Mouse (Mus musculus) G1E (cell line): ENCODE measurements around the gene Dll1. TPM values are rescaled to one million over a fixed set of nuclear protein-coding genes. Genes with fewer than 3 reads are reported as not detected.

ENCODE experiments used
- ATAC-seq: 2 replicates; pipeline ENCODE4 v1.8.0; 2016; ENCODE audit warnings: mild to moderate bottlenecking; ENCODE audit not compliant: insufficient number of reproducible peaks, poor library complexity, low FRiP score, severe bottlenecking; ENCODE audit errors: extremely low read depth
- DNase-seq: peaks from one replicate; pipeline ENCODE4 v3.0.0; 2012; ENCODE audit warnings: low spot score
- H3K27me3 ChIP-seq: 2 replicates; pipeline ENCODE4 v1.6.1; 2012; ENCODE audit warnings: mild to moderate bottlenecking, low read length, inconsistent platforms; ENCODE audit not compliant: insufficient read depth
- H3K36me3 ChIP-seq: replicated peaks from 2 replicates; pipeline ENCODE3; 2012; ENCODE audit warnings: mild to moderate bottlenecking, inconsistent platforms
- H3K4me1 ChIP-seq: 2 replicates; pipeline ENCODE4 v1.6.1; 2012; ENCODE audit warnings: low read depth, low read length, inconsistent platforms, mixed read lengths; ENCODE audit not compliant: insufficient read depth
- H3K4me3 ChIP-seq: 2 replicates; pipeline ENCODE4 v1.5.1; 2012; ENCODE audit warnings: low read depth, mild to moderate bottlenecking, inconsistent platforms, low read length, moderate library complexity, mixed read lengths
- H3K9me3 ChIP-seq: replicated peaks from 2 replicates; pipeline ENCODE4 v1.6.1; 2012; ENCODE audit warnings: inconsistent platforms
- CTCF ChIP-seq: IDR thresholded peaks from 2 replicates; pipeline ENCODE4 v1.5.1; 2012; ENCODE audit warnings: low read depth, low read length, inconsistent platforms, mixed read lengths
- GATA1 ChIP-seq: IDR thresholded peaks from 2 replicates; pipeline ENCODE4 v1.6.1; 2012; ENCODE audit warnings: borderline replicate concordance, low read length, inconsistent platforms, mixed read lengths
- GATA2 ChIP-seq: IDR thresholded peaks from 2 replicates; pipeline ENCODE4 v1.6.1; 2012; ENCODE audit warnings: low read depth, low read length, inconsistent platforms, borderline replicate concordance
- POLR2AphosphoS5 ChIP-seq: IDR thresholded peaks from 2 replicates; pipeline ENCODE4 v1.6.1; 2012; ENCODE audit warnings: low read depth, low read length, inconsistent platforms; ENCODE audit not compliant: insufficient replicate concordance
- TAL1 ChIP-seq: conservative IDR thresholded peaks from 2 replicates; pipeline ENCODE4 v1.6.1; 2012; ENCODE audit warnings: low read depth, low read length, inconsistent platforms, mixed read lengths
- polyA plus RNA-seq: library from polyadenylated mRNA; stranded (reverse); fragments of >175 nt; gene quantifications from 2 replicates; pipeline ENCODE4 v1.2.3, GENCODE M21; 2012
- total RNA-seq, 2 experiments: library from RNA; stranded (forward) in 1 of 2; stranded (reverse) in 1 of 2; fragments of 200-1000 nt in 1 of 2; fragments of >200 nt in 1 of 2; fragmentation: Nextera tagmentation in 1 of 2; gene quantifications; 2 replicates each; pipeline ENCODE4 v1.2.3; 2014 to 2017

The Dll1 gene
- total RNA-seq (2014; fragmentation: Nextera tagmentation) (not detected in 2 replicates), total RNA-seq (2017) (not detected in 2 replicates), polyA plus RNA-seq (not detected in 2 replicates)

GRCm38 (mm10) chr17:15376494-15377181, at the start of gene Dll1:
Gene Dll1 (minus strand): TSS chr17:15376872.
- Histone ChIP-seq H3K4me3 (peak within 1 kb of the TSS; percentile 54; the same call in 1 of the 2 replicates), H3K9me3 (no peaks in the 10 kb centered on the region), H3K4me1 (peaks cover 13% of the 10 kb centered on the region), H3K27me3 (peaks cover 56% of the 10 kb centered on the region), H3K36me3 (no peaks in the 10 kb centered on the region)
- no peak for DNase-seq
- no peak for ATAC-seq
- TF ChIP-seq CTCF = no peak
- TF ChIP-seq TAL1 = no peak
- no peak for TF ChIP-seq GATA1
- no peak for TF ChIP-seq GATA2
- TF ChIP-seq POLR2AphosphoS5 = no peak

DNA sequence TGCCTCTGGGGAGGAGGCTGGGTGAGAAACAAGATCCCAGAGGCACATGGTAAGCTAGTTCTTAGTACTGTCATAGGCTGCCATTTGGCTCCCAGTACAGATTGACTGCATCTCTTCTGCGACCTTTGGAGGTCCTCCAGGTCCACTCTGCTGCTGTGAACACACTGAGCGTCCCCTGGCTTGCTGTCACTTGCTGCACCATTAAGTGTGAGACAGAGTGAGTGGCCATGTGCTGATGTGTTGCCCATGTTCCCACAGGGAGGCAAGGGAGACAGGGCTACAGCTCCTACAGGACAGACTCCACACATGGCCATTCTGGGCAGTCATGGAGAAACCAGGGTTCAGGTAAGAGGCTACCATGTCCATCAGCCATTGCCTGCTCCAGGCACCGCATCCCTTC, 49.3 kb upstream of the Dll1 start:
- Histone ChIP-seq H3K9me3 (peaks cover 3% of the 10 kb centered on the region; the same call in 1 of the 2 replicates), H3K4me3 (no peak overlapping the region), H3K4me1 (no peaks in the 10 kb centered on the region), H3K36me3 (peaks cover 85% of the 10 kb centered on the region), H3K27me3 (no peaks in the 10 kb centered on the region)
- ATAC-seq = no peak
- TF ChIP-seq CTCF (no peak), POLR2AphosphoS5 (no peak), GATA1 (no peak), TAL1 (no peak), GATA2 (no peak)
- DNase-seq = no peak

DNA sequence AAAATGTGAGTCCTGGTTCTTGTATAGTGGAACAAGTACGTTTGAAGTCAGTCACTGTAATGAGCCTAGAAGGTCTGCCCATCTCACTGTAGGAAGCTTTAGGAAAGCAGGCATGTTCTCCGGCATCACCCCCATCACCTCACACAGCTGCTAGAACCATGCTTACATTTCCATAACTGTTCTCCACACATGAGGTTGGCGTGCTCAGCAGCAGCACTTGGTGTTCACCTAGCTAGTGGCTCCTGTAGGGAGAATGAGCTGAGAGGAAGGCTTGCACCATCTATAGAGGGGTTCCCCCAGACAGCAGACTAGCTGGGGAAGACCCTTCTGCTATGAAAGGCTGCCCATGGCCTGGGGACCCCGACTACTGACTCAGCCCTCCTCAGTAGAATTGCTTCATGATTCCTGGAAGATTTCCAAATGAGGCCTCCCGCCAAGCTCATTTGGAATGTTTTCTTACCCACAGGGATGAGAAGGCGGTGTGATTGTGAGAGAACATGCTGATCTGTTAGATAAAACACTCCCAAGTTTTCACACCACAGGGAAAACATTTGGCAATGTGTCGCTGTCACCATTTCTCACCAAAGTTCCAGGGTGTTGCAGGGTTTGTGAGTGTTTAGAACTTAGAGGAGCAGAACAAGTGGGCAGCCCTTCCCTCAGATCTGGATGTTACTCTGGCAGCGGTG, 46.6 kb upstream of the Dll1 start:
- TF ChIP-seq CTCF (no peak), GATA2 (no peak), POLR2AphosphoS5 (no peak), TAL1 (no peak), GATA1 (no peak)
- no peaks in the 10 kb centered on the region for H3K27me3 ChIP-seq
- H3K4me3 ChIP-seq = no peak overlapping the region
- ATAC-seq = no peak
- H3K4me1 ChIP-seq = peaks cover 2% of the 10 kb centered on the region; the same call in 1 of the 2 replicates
- H3K36me3 ChIP-seq = peaks cover 88% of the 10 kb centered on the region
- no peak for DNase-seq
- H3K9me3 ChIP-seq = peaks cover 3% of the 10 kb centered on the region; the same call in 1 of the 2 replicates

- Histone ChIP-seq H3K4me3 (no peak overlapping the region), H3K27me3 (no peaks in the 10 kb centered on the region), H3K36me3 (peaks cover 89% of the 10 kb centered on the region), H3K4me1 (peaks cover 2% of the 10 kb centered on the region; the same call in 1 of the 2 replicates), H3K9me3 (peaks cover 3% of the 10 kb centered on the region; the same call in 1 of the 2 replicates)
- DNase-seq (no peak), ATAC-seq (no peak)
- no peak for TF ChIP-seq POLR2AphosphoS5
These were observed 46.0 kb upstream of the Dll1 start for GRCm38 (mm10) chr17:15422666-15423065.

DNA sequence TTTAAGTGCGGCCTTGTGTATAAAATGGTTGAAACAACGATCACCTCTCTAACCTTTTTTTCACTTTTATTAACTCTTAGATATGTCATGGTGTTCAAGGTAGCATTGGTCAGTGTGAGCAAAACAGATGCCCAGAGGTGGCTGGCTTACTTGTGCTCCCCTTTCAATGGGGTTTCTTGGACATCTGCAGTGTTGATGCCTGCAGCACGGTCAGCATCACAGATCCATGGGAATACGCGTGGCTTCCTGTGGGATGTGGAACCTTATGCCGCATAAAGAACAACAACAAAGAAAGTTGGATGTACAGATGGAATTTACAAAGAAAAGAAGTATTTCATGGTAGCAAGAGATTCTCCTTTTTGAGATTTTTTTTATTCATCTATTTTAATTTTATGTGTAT, 44.8 kb upstream of the Dll1 start:
- H3K36me3 ChIP-seq = peaks cover 90% of the 10 kb centered on the region
- H3K27me3 ChIP-seq = no peaks in the 10 kb centered on the region
- DNase-seq (no peak), ATAC-seq (no peak)
- H3K4me1 ChIP-seq = peaks cover 2% of the 10 kb centered on the region; the same call in 1 of the 2 replicates
- H3K4me3 ChIP-seq = no peak overlapping the region
- peaks cover 3% of the 10 kb centered on the region; the same call in 1 of the 2 replicates for H3K9me3 ChIP-seq
- TF ChIP-seq GATA2 (no peak), POLR2AphosphoS5 (no peak), GATA1 (no peak), CTCF (no peak), TAL1 (no peak)

DNA sequence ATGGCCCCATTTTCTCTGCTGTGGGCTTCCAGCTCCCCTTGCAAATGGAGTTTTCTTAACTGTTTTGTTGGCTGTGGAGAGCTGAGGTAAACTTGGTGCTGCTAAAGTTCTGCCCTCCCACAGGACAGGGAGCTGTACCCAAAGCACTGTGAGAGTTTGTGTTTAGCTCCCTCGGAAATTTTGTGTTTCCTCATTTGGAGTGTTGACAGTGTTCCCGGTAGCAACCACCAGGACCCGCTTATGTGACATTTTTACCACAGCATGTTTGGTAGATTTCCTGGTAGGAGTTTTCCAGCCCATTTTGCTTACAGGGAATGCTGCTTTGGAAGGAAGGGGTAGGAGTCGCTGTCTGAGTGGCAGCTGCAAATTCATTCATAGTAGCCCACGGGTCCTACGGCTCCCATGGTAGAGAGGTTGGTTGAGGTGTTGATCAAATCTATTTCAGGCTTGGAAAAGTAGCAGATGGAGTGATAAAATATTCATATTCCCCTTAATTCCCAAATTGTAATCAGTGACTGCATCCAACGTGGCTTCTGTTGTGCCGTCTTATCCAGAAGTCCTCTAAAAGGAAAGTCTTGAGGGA, 43.4 kb upstream of the Dll1 start:
- Histone ChIP-seq H3K9me3 (peaks cover 3% of the 10 kb centered on the region; the same call in 1 of the 2 replicates), H3K36me3 (peaks cover 90% of the 10 kb centered on the region), H3K4me1 (peaks cover 2% of the 10 kb centered on the region; the same call in 1 of the 2 replicates), H3K27me3 (no peaks in the 10 kb centered on the region), H3K4me3 (no peak overlapping the region)
- ATAC-seq = no peak
- TF ChIP-seq GATA1 = no peak
- TF ChIP-seq POLR2AphosphoS5 = no peak
- no peak for TF ChIP-seq GATA2
- no peak for TF ChIP-seq CTCF
- TF ChIP-seq TAL1 = no peak
- DNase-seq = no peak
